Mouse (Mus musculus) frontal cortex, postnatal 10 days (tissue): ENCODE data around the gene Gclm.

ENCODE experiments used
- DNase-seq, 2 experiments: peaks; one replicate each; pipeline ENCODE4 v3.0.0; 2022; ENCODE audit warnings: low spot score in 2 of 2, mixed read lengths in 1 of 2

Gclm gene

GRCm38 (mm10) chr3:122292300-122293222 is 47.2 kb downstream of the Gclm start:
- peak; percentile 76 to 88 for DNase-seq

GRCm38 (mm10) chr3:122293223-122293953 is 48.0 kb downstream of the Gclm start:
- DNase-seq: peak in 1 of 2 experiments; percentile 57

- peak; percentile 92 to 93 for DNase-seq
These were observed 48.8 kb downstream of the Gclm start, which contains the start of gene Bcar3 for GRCm38 (mm10) chr3:122293954-122294850. TSS of gene Bcar3 (plus strand) at chr3:122294136.

GRCm38 (mm10) chr3:122295511-122295910 is 50.2 kb downstream of the Gclm start:
- DNase-seq: peak in 1 of 2 experiments; percentile 61

GRCm38 (mm10) chr3:122296979-122297378 is 51.6 kb downstream of the Gclm start:
- no peak for DNase-seq

- peak; percentile 71 to 76 for DNase-seq
These were observed 55.9 kb downstream of the Gclm start for GRCm38 (mm10) chr3:122300983-122301919.

- DNase-seq: no peak
These were observed 59.2 kb downstream of the Gclm start for GRCm38 (mm10) chr3:122304560-122304959.

- no peak for DNase-seq
These were observed 62.7 kb downstream of the Gclm start for GRCm38 (mm10) chr3:122307894-122308671.

- no peak for DNase-seq
These were observed 63.6 kb downstream of the Gclm start for GRCm38 (mm10) chr3:122308981-122309380.

- peak in 1 of 2 experiments; percentile 74 for DNase-seq
These were observed 66.7 kb downstream of the Gclm start for GRCm38 (mm10) chr3:122312078-122312477.

GRCm38 (mm10) chr3:122312936-122313629 is 67.7 kb downstream of the Gclm start:
- DNase-seq: no peak

- DNase-seq: no peak
These were observed 68.6 kb downstream of the Gclm start for GRCm38 (mm10) chr3:122313936-122314335.

- DNase-seq: no peak
These were observed 71.3 kb downstream of the Gclm start for GRCm38 (mm10) chr3:122316621-122317020.

- DNase-seq: no peak
These were observed 72.0 kb downstream of the Gclm start for GRCm38 (mm10) chr3:122317339-122317738.
